Comparison of ENCODE assay signal across 9 mouse cellular contexts in genomic region chr17:78361939-78362728, GRCm38 (mm10). TPM values are rescaled to one million over a fixed set of nuclear protein-coding genes. Genes with fewer than 3 reads are reported as not detected.
A peak's percentile ranks its signal among the peaks of the same experiment; 100 is the strongest.
DNase-seq lines count a peak whose midpoint lies in the region; ATAC-seq and TF ChIP-seq lines count a peak whose summit lies in the region.
"Had no signal": no experiment of that assay in that cellular context is flagged by ENCODE, and none has a peak within 500 bp of the region (broad histone marks: within the 10 kb centered on the region; RNA-seq: fewer than 3 reads in every experiment).

No protein-coding gene starts in this region.

- H3K9ac ChIP-seq in limb, embryonic 12.5 days (replicated peaks) = no peak overlapping the region
- peak overlapping the region; percentile 9; the same call in 1 of the 2 replicates for H3K9ac ChIP-seq in liver, embryonic 15.5 days
- no peak overlapping the region for H3K9ac ChIP-seq in midbrain, postnatal 0 days (replicated peaks; ENCODE audit: low read length, poor library complexity, severe bottlenecking)

- H3K4me3 ChIP-seq in limb, embryonic 12.5 days (replicated peaks) = no peak overlapping the region
- no peak overlapping the region for H3K4me3 ChIP-seq in limb, embryonic 10.5 days
- peak overlapping the region; percentile 30 for H3K4me3 ChIP-seq in liver, embryonic 15.5 days (replicated peaks)
- no peak overlapping the region for H3K4me3 ChIP-seq in hindbrain, embryonic 10.5 days
- H3K4me3 ChIP-seq in midbrain, postnatal 0 days (ENCODE audit: low read depth, low read length) = no peak overlapping the region
- H3K4me3 ChIP-seq: myocyte had no signal

- no peak for DNase-seq in limb, embryonic 10.5 days (ENCODE audit: low spot score)
- DNase-seq in heart, postnatal 10 days = peak; percentile 52 to 60
- DNase-seq in spleen, postnatal 36 days (ENCODE audit: low spot score in 2 of 2) = peak; percentile 83 to 85
- no peak for DNase-seq in hindbrain, embryonic 10.5 days (ENCODE audit: low spot score)
- no peak for DNase-seq in testis, postnatal 10 days (ENCODE audit: low spot score)
- no peak for DNase-seq in midbrain, postnatal 0 days (ENCODE audit: low spot score)

- WGBS in limb, embryonic 12.5 days = 75% methylated on average over 13 of the region's 13 CpGs
- WGBS in limb, embryonic 10.5 days = 90% methylated on average over 13 of the region's 13 CpGs
- 15% methylated on average over 13 of the region's 13 CpGs for WGBS in liver, embryonic 15.5 days (ENCODE audit: insufficient replicate concordance)
- WGBS in hindbrain, embryonic 10.5 days = 89% methylated on average over 13 of the region's 13 CpGs
- 89% methylated on average over 13 of the region's 13 CpGs for WGBS in midbrain, postnatal 0 days

- no peaks in the 10 kb centered on the region for H3K27me3 ChIP-seq in limb, embryonic 12.5 days
- H3K27me3 ChIP-seq in limb, embryonic 10.5 days (ENCODE audit: low read depth, poor library complexity, severe bottlenecking) = no peaks in the 10 kb centered on the region
- H3K27me3 ChIP-seq in liver, embryonic 15.5 days = no peaks in the 10 kb centered on the region
- no peaks in the 10 kb centered on the region for H3K27me3 ChIP-seq in hindbrain, embryonic 10.5 days (ENCODE audit: insufficient read depth, poor library complexity, severe bottlenecking)
- H3K27me3 ChIP-seq in midbrain, postnatal 0 days (ENCODE audit: insufficient read depth, low read length) = no peaks in the 10 kb centered on the region

- peak overlapping the region; percentile 17; the same call in 1 of the 2 replicates for H3K27ac ChIP-seq in limb, embryonic 12.5 days
- H3K27ac ChIP-seq in limb, embryonic 10.5 days = no peak overlapping the region
- peak overlapping the region; percentile 30; the same call in 1 of the 2 replicates for H3K27ac ChIP-seq in liver, embryonic 15.5 days (replicated peaks)
- no peak overlapping the region for H3K27ac ChIP-seq in hindbrain, embryonic 10.5 days
- no peak overlapping the region for H3K27ac ChIP-seq in midbrain, postnatal 0 days (ENCODE audit: low read depth, low read length)

- peaks cover 8% of the 10 kb centered on the region; the same call in 1 of the 2 replicates for H3K4me1 ChIP-seq in limb, embryonic 12.5 days (replicated peaks)
- H3K4me1 ChIP-seq in limb, embryonic 10.5 days = peaks cover 3% of the 10 kb centered on the region; the same call in 1 of the 2 replicates
- peaks cover 14% of the 10 kb centered on the region for H3K4me1 ChIP-seq in liver, embryonic 15.5 days (replicated peaks)
- H3K4me1 ChIP-seq in hindbrain, embryonic 10.5 days (replicated peaks) = peaks cover 9% of the 10 kb centered on the region; the same call in 1 of the 2 replicates
- no peaks in the 10 kb centered on the region for H3K4me1 ChIP-seq in midbrain, postnatal 0 days (ENCODE audit: insufficient read depth, low read length)

- ATAC-seq in limb, embryonic 12.5 days (ENCODE audit: insufficient number of reproducible peaks, insufficient read depth, low FRiP score, low TSS enrichment, low read depth) = no peak
- peak; percentile 49 for ATAC-seq in liver, embryonic 15.5 days (ENCODE audit: insufficient read depth)
- no peak for ATAC-seq in midbrain, postnatal 0 days (ENCODE audit: low FRiP score)

- intact Hi-C loops in heart, postnatal 10 days (cut with DNase I) = loop anchor here (5.0 to 10.0 kb wide), 3 partner anchors 115 to 243 kb away; partner anchors contain the start of gene Crim1

- no peaks in the 10 kb centered on the region for H3K9me3 ChIP-seq in limb, embryonic 12.5 days
- H3K9me3 ChIP-seq in limb, embryonic 10.5 days (replicated peaks) = no peaks in the 10 kb centered on the region
- no peaks in the 10 kb centered on the region for H3K9me3 ChIP-seq in liver, embryonic 15.5 days (replicated peaks)
- H3K9me3 ChIP-seq in hindbrain, embryonic 10.5 days = no peaks in the 10 kb centered on the region
- no peaks in the 10 kb centered on the region for H3K9me3 ChIP-seq in midbrain, postnatal 0 days (ENCODE audit: low read length)

- H3K36me3 ChIP-seq in limb, embryonic 12.5 days = peaks cover 33% of the 10 kb centered on the region; the same call in 1 of the 2 replicates
- peaks cover 2% of the 10 kb centered on the region; the same call in 1 of the 2 replicates for H3K36me3 ChIP-seq in limb, embryonic 10.5 days
- H3K36me3 ChIP-seq in liver, embryonic 15.5 days (replicated peaks) = no peaks in the 10 kb centered on the region
- H3K36me3 ChIP-seq in hindbrain, embryonic 10.5 days = peaks cover 3% of the 10 kb centered on the region
- no peaks in the 10 kb centered on the region; the same call in 1 of the 2 replicates for H3K36me3 ChIP-seq in midbrain, postnatal 0 days (ENCODE audit: insufficient read depth, low read length)

- no peak overlapping the region for H3K4me2 ChIP-seq in limb, embryonic 12.5 days
- peak overlapping the region; percentile 57 for H3K4me2 ChIP-seq in liver, embryonic 15.5 days
- no peak overlapping the region for H3K4me2 ChIP-seq in midbrain, postnatal 0 days (ENCODE audit: low read depth, low read length, poor library complexity, severe bottlenecking)

- no peak for TF ChIP-seq CTCF in midbrain, postnatal 0 days (IDR thresholded peaks at IDR 0.05)

RNA-seq across cellular contexts. Expression of gene Fez2, which starts 55.8 kb away (rescaled TPM):
- polyA plus RNA-seq in limb, embryonic 12.5 days (2016; fragmentation: Nextera tagmentation; extraction: Ambion mirVana) = 38.5 and 41.2 TPM in 2 replicates
- 33.3 and 39.2 TPM in 2 replicates for polyA plus RNA-seq in limb, embryonic 10.5 days (2016; fragmentation: Nextera tagmentation; extraction: Ambion mirVana)
- total RNA-seq in heart, postnatal 10 days (2021) = 10 to 100 TPM; 80.8 to 85.0 TPM
- 18.7 TPM in 2 replicates for polyA plus RNA-seq in liver, embryonic 15.5 days (2015; fragmentation: Nextera tagmentation; extraction: Ambion mirVana)
- 37.9 and 51.1 TPM in 2 replicates for polyA plus RNA-seq in hindbrain, embryonic 10.5 days (2016; fragmentation: Nextera tagmentation; extraction: Ambion mirVana)
- 46.2 and 51.6 TPM in 2 replicates for total RNA-seq in midbrain, postnatal 0 days (2014; rRNA removed)
- polyA plus RNA-seq in midbrain, postnatal 0 days (2015; fragmentation: Nextera tagmentation; extraction: Ambion mirVana) = 60.4 and 66.5 TPM in 2 replicates

Comparison
In these comparisons a context has a peak if more than half of its experiments do, and no peak if none do; other contexts are left out.
1. H3K27ac ChIP-seq: peak in limb, embryonic 12.5 days (single experiment) and liver, embryonic 15.5 days (single experiment); none in limb, embryonic 10.5 days (single experiment), hindbrain, embryonic 10.5 days (single experiment) and midbrain, postnatal 0 days (single experiment).
2. DNase-seq: peak in heart, postnatal 10 days (2 of 2) and spleen, postnatal 36 days (2 of 2); none in limb, embryonic 10.5 days (single experiment), hindbrain, embryonic 10.5 days (single experiment), testis, postnatal 10 days (single experiment) and midbrain, postnatal 0 days (single experiment).